Mouse (Mus musculus) midbrain, embryonic 16.5 days (tissue): ENCODE measurements around the gene Pth1r. TPM values are rescaled to one million over a fixed set of nuclear protein-coding genes. Genes with fewer than 3 reads are reported as not detected.

Experiments
- ATAC-seq: fragments of 200-750 bp; cut with Nextera tagmentation; 2 replicates; pipeline ENCODE4 v1.8.0; 2017; ENCODE audit warnings: moderate TSS enrichment
- H3K27ac ChIP-seq: fragments of 300-500 bp; sonication (generic); 2 replicates; pipeline ENCODE4 v1.5.1; 2014; ENCODE audit warnings: mild to moderate bottlenecking, low read length, mixed read lengths
- H3K27me3 ChIP-seq: fragments of 300-500 bp; sonication (generic); 2 replicates; pipeline ENCODE4 v1.6.1; 2014; ENCODE audit warnings: low read depth, low read length, mixed read lengths; ENCODE audit not compliant: control insufficient read depth, insufficient read depth
- H3K36me3 ChIP-seq: fragments of 300-500 bp; sonication (generic); 2 replicates; pipeline ENCODE4 v1.6.1; 2014; ENCODE audit warnings: mild to moderate bottlenecking, low read length, moderate library complexity, mixed read lengths; ENCODE audit not compliant: control insufficient read depth, insufficient read depth
- H3K4me1 ChIP-seq: fragments of 300-500 bp; sonication (generic); 2 replicates; pipeline ENCODE4 v1.6.1; 2014; ENCODE audit warnings: mild to moderate bottlenecking, low read length, mixed read lengths; ENCODE audit not compliant: control insufficient read depth, insufficient read depth
- H3K4me2 ChIP-seq: fragments of 300-500 bp; sonication (generic); 2 replicates; pipeline ENCODE4 v1.6.1; 2014; ENCODE audit warnings: mild to moderate bottlenecking, low read length, mixed read lengths
- H3K4me3 ChIP-seq: fragments of 300-500 bp; sonication (generic); 2 replicates; pipeline ENCODE4 v1.5.1; 2014; ENCODE audit warnings: low read depth, mild to moderate bottlenecking, low read length, moderate library complexity, mixed read lengths
- H3K9ac ChIP-seq: fragments of 300-500 bp; sonication (generic); 2 replicates; pipeline ENCODE4 v1.6.1; 2014; ENCODE audit warnings: low read depth, low read length, mixed read lengths
- H3K9me3 ChIP-seq: fragments of 300-500 bp; sonication (generic); replicated peaks from 2 replicates; pipeline ENCODE4 v1.6.1; 2014; ENCODE audit warnings: mild to moderate bottlenecking, low read length, mixed read lengths; ENCODE audit not compliant: control insufficient read depth, poor library complexity, severe bottlenecking
- WGBS: fragments of 180-500 bp; shearing (Covaris S2); extraction: QIAGEN DNeasy Blood & Tissue Kit; methylation state at CpG from one replicate; pipeline ENCODE4 v1.1.7; 2014; 5-methylcytosine and 5-hydroxymethylcytosine counted together
- polyA plus RNA-seq: library from polyadenylated mRNA; unstranded; fragments of >200 nt; fragmentation: Nextera tagmentation; extraction: Ambion mirVana; gene quantifications from 2 replicates; pipeline ENCODE4 v1.2.1, GENCODE M21; 2015

Pth1r gene
- polyA plus RNA-seq, 1 experiment from 2014 or later, result 8.0 TPM

- Histone ChIP-seq H3K4me3 (no peak overlapping the region), H3K36me3 (no peaks in the 10 kb centered on the region), H3K4me2 (no peak overlapping the region), H3K27me3 (no peaks in the 10 kb centered on the region), H3K9ac (no peak overlapping the region), H3K27ac (no peak overlapping the region), H3K9me3 (no peaks in the 10 kb centered on the region), H3K4me1 (no peaks in the 10 kb centered on the region; the same call in 1 of the 2 replicates)
- no peak for ATAC-seq
- WGBS, result 80% methylated on average over 10 of the region's 10 CpGs
Observed at GRCm38 (mm10) chr9:110775269-110776022, 28.5 kb upstream of the Pth1r start.

- H3K36me3 ChIP-seq, result no peaks in the 10 kb centered on the region
- no peaks in the 10 kb centered on the region for H3K4me1 ChIP-seq
- no peaks in the 10 kb centered on the region for H3K27me3 ChIP-seq
- no peak for ATAC-seq
- H3K27ac ChIP-seq, result no peak overlapping the region
- H3K4me3 ChIP-seq, result no peak overlapping the region
- H3K4me2 ChIP-seq, result no peak overlapping the region
- 77% methylated on average over 15 of the region's 15 CpGs for WGBS
- H3K9ac ChIP-seq, result no peak overlapping the region
- no peaks in the 10 kb centered on the region for H3K9me3 ChIP-seq
Observed at GRCm38 (mm10) chr9:110774403-110775268, 27.7 kb upstream of the Pth1r start.

GRCm38 (mm10) chr9:110772336-110772735 is 25.4 kb upstream of the Pth1r start:
- Histone ChIP-seq H3K9me3 (no peaks in the 10 kb centered on the region), H3K4me3 (no peak overlapping the region), H3K9ac (no peak overlapping the region), H3K36me3 (no peaks in the 10 kb centered on the region), H3K27me3 (no peaks in the 10 kb centered on the region), H3K4me2 (no peak overlapping the region), H3K27ac (no peak overlapping the region), H3K4me1 (no peaks in the 10 kb centered on the region)
- WGBS, result 92% methylated on average over 10 of the region's 10 CpGs
- no peak for ATAC-seq

- ATAC-seq, result no peak
- H3K9ac ChIP-seq, result no peak overlapping the region
- H3K36me3 ChIP-seq, result no peaks in the 10 kb centered on the region
- H3K4me3 ChIP-seq, result no peak overlapping the region
- H3K27ac ChIP-seq, result no peak overlapping the region
- 49% methylated on average over 2 of the region's 2 CpGs for WGBS
- no peaks in the 10 kb centered on the region for H3K4me1 ChIP-seq
- no peaks in the 10 kb centered on the region for H3K9me3 ChIP-seq
- 0 out of 2 replicates have a peak, but pooled peaks cover 3% of the 10 kb centered on the region for H3K27me3 ChIP-seq
- H3K4me2 ChIP-seq, result no peak overlapping the region
Observed at GRCm38 (mm10) chr9:110763405-110763804, 16.5 kb upstream of the Pth1r start.

GRCm38 (mm10) chr9:110762763-110763162 is 15.8 kb upstream of the Pth1r start:
- Histone ChIP-seq H3K36me3 (no peaks in the 10 kb centered on the region), H3K9me3 (no peaks in the 10 kb centered on the region), H3K4me3 (no peak overlapping the region), H3K4me2 (no peak overlapping the region), H3K9ac (no peak overlapping the region), H3K27me3 (0 out of 2 replicates have a peak, but pooled peaks cover 3% of the 10 kb centered on the region), H3K4me1 (no peaks in the 10 kb centered on the region), H3K27ac (no peak overlapping the region)
- ATAC-seq, result no peak
- 75% methylated on average over 10 of the region's 10 CpGs for WGBS

- no peak overlapping the region for H3K27ac ChIP-seq
- no peaks in the 10 kb centered on the region for H3K4me1 ChIP-seq
- H3K4me3 ChIP-seq, result no peak overlapping the region
- WGBS, result 86% methylated on average over 8 of the region's 8 CpGs
- no peaks in the 10 kb centered on the region for H3K9me3 ChIP-seq
- no peak for ATAC-seq
- H3K4me2 ChIP-seq, result no peak overlapping the region
- no peak overlapping the region for H3K9ac ChIP-seq
- 0 out of 2 replicates have a peak, but pooled peaks cover 3% of the 10 kb centered on the region for H3K27me3 ChIP-seq
- no peaks in the 10 kb centered on the region for H3K36me3 ChIP-seq
Observed at GRCm38 (mm10) chr9:110760886-110761285, 13.9 kb upstream of the Pth1r start.

- H3K9me3 ChIP-seq, result no peaks in the 10 kb centered on the region
- no peak overlapping the region for H3K4me3 ChIP-seq
- H3K27me3 ChIP-seq, result 0 out of 2 replicates have a peak, but pooled peaks cover 2% of the 10 kb centered on the region
- H3K27ac ChIP-seq, result no peak overlapping the region
- H3K9ac ChIP-seq, result no peak overlapping the region
- no peaks in the 10 kb centered on the region for H3K4me1 ChIP-seq
- H3K4me2 ChIP-seq, result no peak overlapping the region
- H3K36me3 ChIP-seq, result no peaks in the 10 kb centered on the region
- ATAC-seq, result no peak
- WGBS, result 60% methylated on average over 2 of the region's 2 CpGs
Observed at GRCm38 (mm10) chr9:110759265-110759664, 12.3 kb upstream of the Pth1r start.

- ATAC-seq, result no peak
- H3K9me3 ChIP-seq, result no peaks in the 10 kb centered on the region
- H3K4me1 ChIP-seq, result no peaks in the 10 kb centered on the region
- 72% methylated on average over 8 of the region's 8 CpGs for WGBS
- H3K9ac ChIP-seq, result no peak overlapping the region
- H3K36me3 ChIP-seq, result no peaks in the 10 kb centered on the region
- no peak overlapping the region for H3K27ac ChIP-seq
- H3K4me3 ChIP-seq, result no peak overlapping the region
- H3K27me3 ChIP-seq, result no peaks in the 10 kb centered on the region
- no peak overlapping the region for H3K4me2 ChIP-seq
Observed at GRCm38 (mm10) chr9:110758605-110759004, 11.7 kb upstream of the Pth1r start.

GRCm38 (mm10) chr9:110757816-110758215 is 10.9 kb upstream of the Pth1r start:
- WGBS, result 84% methylated on average over 5 of the region's 5 CpGs
- no peaks in the 10 kb centered on the region for H3K27me3 ChIP-seq
- no peak overlapping the region for H3K4me2 ChIP-seq

More at GRCm38 (mm10) chr9:110757816-110758215, 10.9 kb upstream of the Pth1r start:
- no peak overlapping the region for H3K9ac ChIP-seq
- H3K36me3 ChIP-seq, result no peaks in the 10 kb centered on the region
- H3K27ac ChIP-seq, result no peak overlapping the region
- H3K4me3 ChIP-seq, result no peak overlapping the region
- ATAC-seq, result no peak
- H3K4me1 ChIP-seq, result no peaks in the 10 kb centered on the region
- no peaks in the 10 kb centered on the region for H3K9me3 ChIP-seq
